Mouse (Mus musculus) mature B cell (primary cell): ENCODE results near the gene Ylpm1.

Experiments
- in situ Hi-C: fragments of 300-500 bp; cut with MboI; formaldehyde crosslinking; loops from 2 replicates; pipeline ENCODE4 v1.14.3; 2019

Gene Ylpm1

GRCm38 (mm10) chr12:84996083-84996496, at the start of gene Ylpm1:
Gene Ylpm1, plus strand, starts transcription at chr12:84996321.
- in situ Hi-C loops: no loop called here

- in situ Hi-C loops: no loop called here
Measured at GRCm38 (mm10) chr12:84947894-84948583, 48.1 kb upstream of the Ylpm1 start.

- in situ Hi-C loops: no loop called here
Measured at GRCm38 (mm10) chr12:84948584-84949285, 47.4 kb upstream of the Ylpm1 start.

GRCm38 (mm10) chr12:84950763-84951162, 45.4 kb upstream of the Ylpm1 start:
- in situ Hi-C loops: no loop called here

GRCm38 (mm10) chr12:84951531-84951930, 44.6 kb upstream of the Ylpm1 start:
- in situ Hi-C loops: no loop called here

- in situ Hi-C loops: no loop called here
Measured at GRCm38 (mm10) chr12:84952351-84952750, 43.8 kb upstream of the Ylpm1 start.

GRCm38 (mm10) chr12:84956317-84956716, 39.8 kb upstream of the Ylpm1 start:
- in situ Hi-C loops: no loop called here

GRCm38 (mm10) chr12:84958794-84959356, 37.2 kb upstream of the Ylpm1 start:
- in situ Hi-C loops: no loop called here

DNA sequence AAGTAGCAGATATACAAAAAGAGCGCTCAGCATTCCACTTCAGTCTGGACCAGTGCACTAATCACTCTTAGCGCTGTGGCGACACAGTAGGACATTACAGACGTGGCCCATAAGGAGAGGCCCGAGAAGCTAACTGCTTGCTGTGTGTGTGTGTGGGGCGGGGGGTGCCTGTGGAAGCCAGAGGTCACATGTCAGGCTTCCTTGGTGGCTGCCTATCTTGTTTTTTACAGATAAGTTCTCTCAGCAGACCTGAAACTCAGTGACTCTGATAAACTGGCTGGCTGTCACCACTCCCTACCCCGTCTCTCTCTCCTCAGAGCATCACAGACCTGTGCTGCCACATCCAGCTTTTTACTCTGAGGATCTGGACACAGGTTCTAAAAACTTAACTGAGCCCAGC, 33.5 kb upstream of the Ylpm1 start:
- in situ Hi-C loops: no loop called here

DNA sequence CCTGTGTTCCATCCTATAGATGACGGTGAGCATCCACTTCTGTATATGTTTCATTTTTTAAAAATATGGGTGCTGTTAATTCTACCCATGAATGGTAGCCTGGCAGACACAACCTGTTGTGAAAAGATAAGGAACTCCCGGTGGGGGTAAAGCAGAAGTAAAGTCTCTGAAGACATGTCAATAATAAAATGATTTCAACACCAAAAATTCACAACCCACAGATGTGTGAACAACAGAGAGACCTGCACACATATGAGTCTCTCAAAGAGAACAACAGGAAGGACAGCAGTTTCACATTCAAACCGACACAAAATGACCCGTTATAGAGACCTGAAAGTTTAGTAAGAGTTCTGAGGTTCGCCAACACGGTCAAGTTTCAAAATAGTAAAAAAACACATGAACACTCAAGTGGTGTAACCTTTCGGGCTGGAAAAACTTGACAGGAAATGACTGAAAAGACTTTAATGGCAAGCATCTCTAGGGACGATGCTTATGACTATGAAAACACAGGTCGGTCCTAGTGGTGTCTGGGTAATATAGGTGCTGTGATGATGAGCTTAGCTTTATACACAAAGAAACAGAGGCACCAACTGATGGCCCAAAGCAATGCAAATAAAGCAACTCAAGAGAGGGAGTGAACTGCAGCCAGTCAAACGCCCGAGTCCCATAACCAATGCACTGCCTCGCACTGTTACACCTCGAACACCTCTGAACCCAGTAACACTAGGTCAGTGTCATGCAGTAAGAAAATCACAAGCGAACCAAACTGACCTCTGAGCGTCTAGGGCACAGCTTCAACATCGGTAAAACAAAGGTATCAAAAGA, 27.1 kb upstream of the Ylpm1 start:
- in situ Hi-C loops: no loop called here

- in situ Hi-C loops: no loop called here
Measured at GRCm38 (mm10) chr12:84969656-84970427, 26.3 kb upstream of the Ylpm1 start.

DNA sequence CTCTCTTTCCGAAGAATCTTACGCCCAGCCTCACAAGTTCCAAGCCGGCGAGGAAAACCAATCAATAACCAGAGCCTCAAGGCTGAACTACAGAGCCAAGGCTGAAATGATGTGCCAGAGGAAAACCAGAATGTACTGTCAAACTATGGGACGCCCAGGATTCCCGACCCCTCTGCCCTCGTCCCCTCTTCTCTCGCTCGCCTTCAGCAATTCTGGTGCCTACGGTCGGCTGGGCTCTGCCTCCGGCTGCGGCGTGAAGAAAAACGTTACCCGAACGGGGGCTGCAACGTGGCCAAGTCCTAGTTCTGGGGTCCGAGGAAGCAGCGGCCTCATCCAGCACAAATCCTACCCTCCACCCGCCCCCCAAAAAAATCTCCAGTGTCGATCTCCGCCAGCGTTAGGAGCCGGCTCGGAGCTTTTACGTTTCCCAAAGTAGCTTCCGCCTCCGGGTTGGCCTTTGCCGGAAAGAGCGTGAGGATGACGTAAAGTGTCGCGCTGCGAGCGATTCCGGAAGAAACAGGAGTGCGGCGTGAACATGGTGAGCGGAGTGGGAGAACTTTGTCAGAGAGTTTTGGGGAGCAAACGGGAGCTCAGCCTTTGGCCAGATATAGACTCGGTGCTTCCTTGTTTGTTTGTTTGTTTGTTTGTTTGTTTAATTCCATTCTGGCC, 25.6 kb upstream of the Ylpm1 start, which contains the start of the genes Fcf1 and Arel1:
TSS of gene Fcf1 (plus strand) at position 470 of the 669 bp plus-strand sequence.
TSS of gene Arel1 (minus strand) at position 473 of the 669 bp plus-strand sequence.
- in situ Hi-C loops: no loop called here

GRCm38 (mm10) chr12:84979264-84979862, 16.8 kb upstream of the Ylpm1 start:
- in situ Hi-C loops: no loop called here

DNA sequence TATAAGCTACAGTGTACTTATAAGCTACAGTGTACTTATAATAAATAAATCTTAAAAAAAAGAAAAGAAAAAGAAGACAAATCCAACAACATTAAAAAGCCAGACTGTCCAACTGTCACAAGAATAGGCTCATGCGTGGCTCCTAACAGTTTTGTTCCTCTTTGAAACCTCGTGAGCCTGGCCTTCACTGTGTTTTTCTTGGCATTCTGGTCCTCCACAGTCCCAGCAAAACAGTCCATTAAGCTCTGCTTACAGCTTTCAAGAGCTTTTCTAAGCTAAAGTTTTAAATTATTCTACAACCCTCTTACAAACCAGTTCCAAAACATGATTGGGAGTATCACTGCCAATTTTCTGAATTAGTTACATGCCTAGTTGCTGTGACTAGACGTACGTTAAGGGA, 6.7 kb upstream of the Ylpm1 start:
- in situ Hi-C loops: no loop called here

DNA sequence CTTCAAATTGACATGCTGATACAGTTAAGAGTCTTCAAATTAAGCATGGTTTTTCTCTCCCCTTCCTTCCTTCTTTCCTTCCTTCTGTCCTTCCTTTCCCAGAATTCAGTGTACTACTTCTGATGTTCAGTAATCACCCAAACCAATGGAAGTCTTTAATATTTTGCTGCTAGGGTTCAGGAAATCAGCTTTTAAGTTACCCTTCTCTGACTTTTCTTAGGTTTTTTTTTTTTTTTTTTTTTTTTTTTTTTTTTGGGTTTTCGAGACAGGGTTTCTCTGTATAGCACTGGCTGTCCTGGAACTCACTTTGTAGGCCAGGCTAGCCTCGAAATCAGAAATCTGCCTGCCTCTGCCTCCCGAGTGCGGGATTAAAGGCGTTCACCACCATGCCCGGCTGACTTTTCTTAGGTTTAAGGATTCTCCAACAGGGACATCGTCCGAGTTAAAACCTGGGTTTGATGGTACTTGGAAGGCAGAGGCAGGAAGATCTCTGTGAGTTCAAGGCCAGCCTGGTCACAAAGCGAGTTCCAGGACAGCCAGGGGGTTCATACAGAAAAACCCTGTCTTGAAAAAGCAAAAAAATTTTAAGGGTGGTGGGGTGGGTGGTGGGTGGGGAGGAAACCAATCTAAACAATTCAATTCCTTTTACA, 884 bp upstream of the Ylpm1 start:
- in situ Hi-C loops: no loop called here

DNA sequence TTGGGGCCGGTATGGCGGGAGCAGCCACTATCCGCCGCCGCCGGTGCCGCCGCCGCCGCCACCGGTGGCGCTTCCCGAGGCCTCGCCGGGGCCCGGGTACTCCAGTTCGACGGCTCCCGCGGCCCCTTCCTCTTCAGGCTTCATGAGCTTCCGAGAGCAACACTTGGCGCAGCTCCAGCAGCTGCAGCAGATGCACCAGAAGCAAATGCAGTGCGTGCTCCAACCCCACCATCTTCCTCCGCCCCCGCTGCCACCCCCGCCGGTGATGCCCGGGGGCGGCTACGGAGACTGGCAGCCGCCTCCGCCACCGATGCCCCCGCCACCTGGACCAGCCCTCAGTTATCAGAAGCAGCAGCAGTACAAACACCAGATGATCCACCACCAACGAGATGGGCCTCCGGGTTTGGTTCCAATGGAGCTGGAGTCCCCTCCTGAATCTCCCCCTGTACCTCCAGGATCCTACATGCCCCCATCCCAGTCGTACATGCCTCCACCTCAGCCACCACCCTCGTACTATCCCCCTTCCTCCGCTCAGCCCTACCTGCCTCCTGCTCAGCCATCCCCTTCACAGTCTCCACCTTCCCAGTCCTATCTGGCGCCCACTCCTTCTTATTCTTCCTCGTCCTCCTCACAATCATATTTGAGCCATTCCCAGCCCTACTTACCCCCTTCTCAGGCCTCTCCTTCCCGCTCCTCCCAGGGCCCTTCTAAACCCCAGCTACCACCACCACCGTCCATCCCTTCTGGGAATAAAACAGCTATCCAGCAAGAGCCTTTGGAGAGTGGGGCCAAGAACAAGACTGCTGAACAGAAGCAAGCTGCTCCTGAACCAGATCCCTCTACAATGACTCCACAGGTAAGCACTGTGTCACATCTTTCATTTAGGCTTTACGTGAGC, 629 bp downstream of the Ylpm1 start:
- in situ Hi-C loops: no loop called here

- in situ Hi-C loops: no loop called here
Measured at GRCm38 (mm10) chr12:84999053-84999452, 2.9 kb downstream of the Ylpm1 start.

GRCm38 (mm10) chr12:85006206-85006605, 10.1 kb downstream of the Ylpm1 start:
- in situ Hi-C loops: no loop called here

GRCm38 (mm10) chr12:85007021-85007420, 10.9 kb downstream of the Ylpm1 start:
- in situ Hi-C loops: no loop called here
